ENCODE assay signal across 8 mouse cellular contexts in genomic region chr4:118409142-118409900, GRCm38 (mm10). TPM values are rescaled to one million over a fixed set of nuclear protein-coding genes. Genes with fewer than 3 reads are reported as not detected.
DNase-seq lines count a peak whose midpoint lies in the region; ATAC-seq lines count a peak whose summit lies in the region.

Gene Szt2, minus strand, starts transcription at chr4:118409273.
Gene Med8, plus strand, starts transcription at chr4:118409337.

- under 1% methylated on average over 53 of the region's 53 CpGs for WGBS in intestine, embryonic 14.5 days

- H3K36me3 ChIP-seq in intestine, embryonic 14.5 days (ENCODE audit: control insufficient read depth, insufficient read depth, low read length), result peaks cover 40% of the 10 kb centered on the region

- H3K4me2 ChIP-seq in intestine, embryonic 14.5 days (ENCODE audit: low read length), result peak within 1 kb of the TSS; percentile 91

- intact Hi-C loops in left cerebral cortex, postnatal 14 days (cut with DNase I), result loop anchor here (5.0 kb wide), 1 partner anchor 168 kb away; no protein-coding TSS in a partner anchor

- peak within 1 kb of the TSS; percentile 87 for H3K9ac ChIP-seq in intestine, embryonic 14.5 days (ENCODE audit: low read length)

- H3K9me3 ChIP-seq in intestine, embryonic 14.5 days (ENCODE audit: control insufficient read depth, low read length), result no peaks in the 10 kb centered on the region

- H3K4me1 ChIP-seq in intestine, embryonic 14.5 days (replicated peaks; ENCODE audit: control insufficient read depth, insufficient read depth, low read length), result peaks cover 14% of the 10 kb centered on the region

- peak; percentile 94 for ATAC-seq in intestine, embryonic 14.5 days (replicated peaks; ENCODE audit: low FRiP score, low TSS enrichment, low read depth)

- peak; percentile 93 to 98 for DNase-seq in adrenal gland, adult (ENCODE audit: inconsistent age in 2 of 2, low spot score in 1 of 2)
- peak; percentile 97 for DNase-seq in embryo, embryonic 10.5 days (ENCODE audit: low spot score)
- DNase-seq in gastrocnemius, postnatal 25 days, result peak; percentile 89
- DNase-seq in intestine, embryonic 14.5 days (ENCODE audit: low spot score), result peak; percentile 90
- peak; percentile 90 to 91 for DNase-seq in left cerebral cortex, postnatal 14 days (ENCODE audit: low spot score in 2 of 2)
- DNase-seq in mesoderm, embryonic 11.5 days (ENCODE audit: low read depth, low spot score), result peak; percentile 94
- peak; percentile 87 to 89 for DNase-seq in right cerebral cortex, postnatal 36 days (ENCODE audit: low spot score in 2 of 2)
- DNase-seq in yolk sac, embryonic 10.5 days (ENCODE audit: low spot score), result peak; percentile 94

- H3K27ac ChIP-seq in intestine, embryonic 14.5 days (ENCODE audit: low read depth), result peak within 1 kb of the TSS; percentile 47; the same call in 1 of the 2 replicates

- peak within 1 kb of the TSS; percentile 98 for H3K4me3 ChIP-seq in intestine, embryonic 14.5 days (ENCODE audit: low read depth, low read length)

- no peaks in the 10 kb centered on the region for H3K27me3 ChIP-seq in intestine, embryonic 14.5 days (replicated peaks; ENCODE audit: control insufficient read depth, insufficient read depth, low read length)

RNA-seq across cellular contexts. Expression of gene Szt2, which starts in this region (rescaled TPM):
- total RNA-seq in gastrocnemius, postnatal 25 days (2021), result 1 to 10 TPM; 5.0 to 6.6 TPM
- 12.1 and 13.2 TPM in 2 replicates for polyA plus RNA-seq in intestine, embryonic 14.5 days (2014; fragmentation: Nextera tagmentation; extraction: Ambion mirVana)
- 10 to 100 TPM; 36.3 to 38.6 TPM for total RNA-seq in left cerebral cortex, postnatal 14 days (2021)

RNA-seq across cellular contexts. Expression of gene Med8, which starts in this region (rescaled TPM):
- total RNA-seq in gastrocnemius, postnatal 25 days (2021), result 10 to 100 TPM; 38.4 to 39.7 TPM
- 106 and 109 TPM in 2 replicates for polyA plus RNA-seq in intestine, embryonic 14.5 days (2014; fragmentation: Nextera tagmentation; extraction: Ambion mirVana)
- 10 to 100 TPM; 63.9 to 70.0 TPM for total RNA-seq in left cerebral cortex, postnatal 14 days (2021)

Comparison
In these comparisons a context has a peak if more than half of its experiments do, and no peak if none do; other contexts are left out.
1. Peak in every context shown above with its lines: DNase-seq, ATAC-seq, H3K4me3 ChIP-seq and H3K27ac ChIP-seq.
2. RNA of gene Szt2 (total RNA-seq): 36.3 to 38.6 TPM in left cerebral cortex, postnatal 14 days; 5.0 to 6.6 TPM in gastrocnemius, postnatal 25 days; every median in the first group is over 4 times any median in the second.